In the genomic region with DNA sequence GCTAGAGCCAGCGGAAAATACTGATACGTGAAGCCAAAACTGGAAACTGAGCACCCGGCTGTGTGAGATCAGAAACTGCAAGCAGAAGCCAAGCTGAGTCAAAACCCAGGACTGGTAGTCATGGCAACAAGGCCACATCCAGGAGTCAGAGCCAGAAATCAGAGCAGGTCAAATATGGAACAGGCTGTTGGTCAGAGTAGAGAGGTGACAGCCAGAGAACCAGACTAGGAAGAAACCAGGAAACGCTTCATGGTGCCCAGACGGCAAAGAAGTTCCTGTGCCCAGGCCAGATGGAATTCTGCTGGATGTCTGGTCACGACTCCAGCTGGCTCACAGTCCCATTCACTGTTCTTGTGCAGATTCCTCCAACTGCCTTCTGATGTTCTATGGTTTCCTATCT, we compare ENCODE assay signal across 8 mouse cellular contexts.
DNase-seq lines count a peak whose midpoint lies in the region; ATAC-seq and TF ChIP-seq lines count a peak whose summit lies in the region.

No protein-coding gene starts in this region.

- TF ChIP-seq CTCF in forebrain, postnatal 0 days (IDR thresholded peaks at IDR 0.05; ENCODE audit: low read depth): no peak
- no peak for TF ChIP-seq CTCF in intestine, postnatal 0 days (IDR thresholded peaks at IDR 0.05; ENCODE audit: low read depth)

- DNase-seq in forebrain, postnatal 0 days: peak; percentile 67
- DNase-seq in cerebellum, adult 9-10 months: peak; percentile 99
- DNase-seq in gastrocnemius, postnatal 4 days (ENCODE audit: low spot score in 2 of 2): peak; percentile 14 to 19
- DNase-seq in left cerebral cortex, adult 9 months (ENCODE audit: low spot score in 2 of 2): peak; percentile 18 to 55
- DNase-seq in right cerebral cortex, postnatal 14 days: peak; percentile 18
- DNase-seq in thymus, postnatal 36 days: no peak

- H3K4me3 ChIP-seq in forebrain, postnatal 0 days (ENCODE audit: low read depth, low read length): no peak overlapping the region
- no peak overlapping the region for H3K4me3 ChIP-seq in forebrain, embryonic 12.5 days (replicated peaks)
- H3K4me3 ChIP-seq in intestine, postnatal 0 days (ENCODE audit: low read depth, low read length): no peak overlapping the region

- no peak overlapping the region for H3K27ac ChIP-seq in forebrain, postnatal 0 days (ENCODE audit: low read depth, low read length)
- H3K27ac ChIP-seq in forebrain, embryonic 12.5 days: no peak overlapping the region
- no peak overlapping the region for H3K27ac ChIP-seq in intestine, postnatal 0 days (ENCODE audit: low read depth, low read length)

- H3K27me3 ChIP-seq in forebrain, postnatal 0 days (ENCODE audit: insufficient read depth, low read length): no peaks in the 10 kb centered on the region
- H3K27me3 ChIP-seq in forebrain, embryonic 12.5 days: no peaks in the 10 kb centered on the region
- no peaks in the 10 kb centered on the region for H3K27me3 ChIP-seq in intestine, postnatal 0 days (replicated peaks; ENCODE audit: control insufficient read depth, insufficient read depth, low read length)

- no peak overlapping the region for H3K9ac ChIP-seq in forebrain, postnatal 0 days
- H3K9ac ChIP-seq in forebrain, embryonic 12.5 days: no peak overlapping the region
- no peak overlapping the region for H3K9ac ChIP-seq in intestine, postnatal 0 days (ENCODE audit: low read depth, low read length)

- H3K9me3 ChIP-seq in forebrain, postnatal 0 days (ENCODE audit: low read length): no peaks in the 10 kb centered on the region
- no peaks in the 10 kb centered on the region for H3K9me3 ChIP-seq in forebrain, embryonic 12.5 days
- no peaks in the 10 kb centered on the region for H3K9me3 ChIP-seq in intestine, postnatal 0 days (ENCODE audit: control insufficient read depth)

- H3K4me2 ChIP-seq in forebrain, postnatal 0 days (ENCODE audit: low read depth): no peak overlapping the region
- no peak overlapping the region for H3K4me2 ChIP-seq in forebrain, embryonic 12.5 days
- H3K4me2 ChIP-seq in intestine, postnatal 0 days (replicated peaks; ENCODE audit: low read depth): no peak overlapping the region

- WGBS in forebrain, postnatal 0 days: 48% methylated on average over 6 of the region's 6 CpGs
- 66% methylated on average over 6 of the region's 6 CpGs for WGBS in forebrain, embryonic 12.5 days
- WGBS in intestine, postnatal 0 days: 70% methylated on average over 6 of the region's 6 CpGs

- ATAC-seq in forebrain, postnatal 0 days: peak; percentile 83
- no peak for ATAC-seq in forebrain, embryonic 12.5 days (ENCODE audit: low FRiP score)
- ATAC-seq in intestine, postnatal 0 days: no peak

- H3K4me1 ChIP-seq in forebrain, postnatal 0 days (ENCODE audit: insufficient read depth): no peaks in the 10 kb centered on the region
- 0 out of 2 replicates have a peak, but pooled peaks cover 3% of the 10 kb centered on the region for H3K4me1 ChIP-seq in forebrain, embryonic 12.5 days
- H3K4me1 ChIP-seq in intestine, postnatal 0 days (replicated peaks; ENCODE audit: control insufficient read depth, insufficient read depth, low read length): no peaks in the 10 kb centered on the region

- H3K36me3 ChIP-seq in forebrain, postnatal 0 days (ENCODE audit: insufficient read depth): no peaks in the 10 kb centered on the region
- H3K36me3 ChIP-seq in forebrain, embryonic 12.5 days (replicated peaks): no peaks in the 10 kb centered on the region
- no peaks in the 10 kb centered on the region for H3K36me3 ChIP-seq in intestine, postnatal 0 days (ENCODE audit: control insufficient read depth, insufficient read depth)

Comparison
In these comparisons a context has a peak if more than half of its experiments do, and no peak if none do; other contexts are left out.
1. DNase-seq: peak in forebrain, postnatal 0 days (single experiment), cerebellum, adult 9-10 months (single experiment), gastrocnemius, postnatal 4 days (2 of 2), left cerebral cortex, adult 9 months (2 of 2) and right cerebral cortex, postnatal 14 days (single experiment); none in thymus, postnatal 36 days (0 of 2).